Mouse (Mus musculus): ENCODE measurements around the gene Krtap28-10.

DNA sequence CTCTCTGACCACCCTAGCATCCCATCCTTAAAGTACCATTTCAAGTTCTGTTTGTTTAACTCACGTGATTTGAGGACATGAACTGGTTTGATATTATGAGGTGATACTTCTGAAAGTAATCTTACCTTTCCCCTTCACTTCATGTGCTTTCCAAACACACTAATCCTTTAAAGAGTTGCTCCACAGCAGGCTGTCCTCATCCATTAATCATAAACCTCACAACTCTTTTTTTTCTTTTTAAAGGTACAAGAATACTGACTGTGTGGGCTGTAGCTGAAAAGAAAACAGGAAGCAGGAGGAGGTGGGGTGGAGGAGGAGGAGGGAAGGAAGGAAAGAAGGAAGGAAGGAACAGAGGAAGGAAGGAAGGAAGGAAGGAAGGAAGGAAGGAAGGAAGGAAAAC lies 10.3 kb downstream of the Krtap28-10 start:
- TF ChIP-seq CTCF (IDR thresholded peaks at IDR 0.05; ENCODE audit: low read depth) (no peak), EP300 (IDR thresholded peaks at IDR 0.05; ENCODE audit: low read depth) (no peak)
